Mouse (Mus musculus) spleen, adult 18-20 months (tissue): ENCODE results near the gene Ly6g6e.
A peak's percentile ranks its signal among the peaks of the same experiment; 100 is the strongest.

ENCODE experiments used
- DNase-seq, 2 experiments: peaks; one replicate each; pipeline ENCODE4 v3.0.0; 2022; ENCODE audit warnings: mixed read lengths in 2 of 2

Gene Ly6g6e

DNA sequence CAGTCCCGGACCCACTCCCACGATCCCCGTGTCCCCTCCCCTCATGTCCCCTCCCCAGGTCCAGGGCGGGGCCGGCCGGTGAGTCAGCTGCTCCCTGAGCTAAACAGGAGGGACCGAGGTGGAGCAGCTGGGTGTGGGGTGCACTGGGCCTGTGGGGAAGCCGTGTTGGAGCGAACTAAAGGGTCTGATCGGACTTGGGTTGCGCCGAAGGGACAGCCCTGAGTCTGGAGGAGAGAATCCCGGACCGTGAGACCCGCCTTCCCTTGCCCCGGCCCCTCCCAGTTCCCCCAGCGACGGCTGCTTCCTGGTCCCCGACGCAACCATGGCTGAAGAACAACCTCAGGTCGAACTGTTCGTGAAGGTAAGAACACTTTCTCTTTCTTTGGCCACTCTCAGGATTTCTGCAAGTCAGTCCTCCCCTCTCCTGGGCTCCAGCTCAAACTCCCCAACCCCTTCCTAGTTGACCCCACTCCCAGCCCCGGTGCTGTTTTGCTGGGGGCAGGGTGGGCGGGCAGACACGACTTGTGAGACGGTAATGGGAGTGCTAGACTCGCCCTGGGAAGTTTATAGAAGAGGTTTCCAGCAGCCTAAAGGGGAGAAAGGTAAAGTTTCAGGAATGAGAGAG lies 26.5 kb upstream of the Ly6g6e start:
- DNase-seq = peak; percentile 75 to 83

DNA sequence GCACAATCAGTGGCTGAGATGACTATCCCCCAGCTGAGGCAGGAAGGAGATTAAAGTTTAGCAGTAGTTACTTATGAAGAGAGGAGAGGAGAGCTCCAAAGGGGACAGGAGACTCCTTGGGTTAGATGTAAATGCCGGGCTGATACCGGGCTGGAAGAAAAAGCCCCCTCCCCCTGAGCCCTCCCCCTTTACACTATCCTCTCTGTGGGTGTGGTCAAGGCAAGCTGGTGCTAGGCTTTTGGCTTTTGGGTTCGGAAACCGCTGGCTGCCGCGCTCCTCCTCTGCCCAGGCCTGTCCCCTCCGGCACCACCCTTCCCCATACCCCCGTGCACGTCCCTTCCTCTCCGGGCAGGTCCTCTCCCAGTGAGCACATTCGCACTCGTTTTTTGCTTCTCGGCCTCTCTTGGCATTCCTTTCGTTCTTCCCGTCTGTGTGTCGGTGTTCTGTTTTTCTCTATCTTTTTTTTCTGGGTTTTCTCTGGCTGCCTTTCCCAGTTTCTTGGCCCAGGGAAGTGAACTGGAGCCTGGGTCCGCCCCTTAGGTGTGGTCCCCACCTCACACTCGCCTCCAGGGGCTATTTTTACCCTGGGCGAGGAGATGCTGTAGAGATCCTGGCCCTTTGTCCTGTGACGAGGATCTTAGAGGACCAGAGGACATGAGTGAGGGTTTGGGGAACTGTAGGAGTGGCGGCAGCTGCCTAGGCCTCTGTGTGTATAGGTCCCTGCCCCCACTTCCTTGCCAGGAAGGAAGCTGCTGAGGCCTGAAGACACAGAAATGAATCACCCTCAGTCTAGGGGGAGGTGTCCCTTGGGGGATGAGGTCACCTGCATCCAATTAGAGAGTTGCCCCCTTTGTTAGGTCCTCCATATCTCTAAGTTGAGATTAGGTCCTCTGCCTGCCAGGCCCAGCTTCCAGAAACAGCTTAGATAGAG lies 25.3 kb upstream of the Ly6g6e start:
- DNase-seq = peak; percentile 67 to 72

- DNase-seq = no peak
These were observed 24.4 kb upstream of the Ly6g6e start for GRCm38 (mm10) chr17:35052271-35052798.

GRCm38 (mm10) chr17:35055691-35056495 lies 20.8 kb upstream of the Ly6g6e start:
- no peak for DNase-seq

- DNase-seq = no peak
These were observed 19.6 kb upstream of the Ly6g6e start for GRCm38 (mm10) chr17:35057090-35057489.

DNA sequence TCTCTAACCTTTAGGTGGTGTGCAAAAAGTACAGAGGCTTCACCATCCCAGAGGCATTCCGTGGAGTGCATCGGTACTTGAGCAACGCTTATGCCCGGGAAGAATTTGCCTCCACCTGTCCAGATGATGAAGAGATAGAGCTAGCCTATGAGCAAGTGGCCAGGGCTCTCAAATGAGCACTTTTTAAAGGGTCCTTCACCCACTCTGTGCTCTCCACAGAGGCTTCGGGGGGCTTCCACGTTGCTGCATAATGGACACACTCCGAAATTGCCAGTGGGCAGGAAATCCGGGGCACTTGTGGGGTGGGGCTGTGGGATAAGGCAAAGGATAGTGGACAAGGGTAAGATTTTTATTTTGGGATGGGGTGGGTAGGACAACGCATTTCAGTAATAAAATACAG lies 18.4 kb upstream of the Ly6g6e start:
- no peak for DNase-seq

- DNase-seq = peak; percentile 76 to 90
These were observed 17.5 kb upstream of the Ly6g6e start, which contains the start of gene Ddah2 for GRCm38 (mm10) chr17:35058911-35059892. Gene Ddah2 (plus strand): TSS chr17:35059035.

- no peak for DNase-seq
These were observed 16.6 kb upstream of the Ly6g6e start for GRCm38 (mm10) chr17:35060071-35060470.

GRCm38 (mm10) chr17:35060737-35061297 lies 15.9 kb upstream of the Ly6g6e start:
- no peak for DNase-seq

DNA sequence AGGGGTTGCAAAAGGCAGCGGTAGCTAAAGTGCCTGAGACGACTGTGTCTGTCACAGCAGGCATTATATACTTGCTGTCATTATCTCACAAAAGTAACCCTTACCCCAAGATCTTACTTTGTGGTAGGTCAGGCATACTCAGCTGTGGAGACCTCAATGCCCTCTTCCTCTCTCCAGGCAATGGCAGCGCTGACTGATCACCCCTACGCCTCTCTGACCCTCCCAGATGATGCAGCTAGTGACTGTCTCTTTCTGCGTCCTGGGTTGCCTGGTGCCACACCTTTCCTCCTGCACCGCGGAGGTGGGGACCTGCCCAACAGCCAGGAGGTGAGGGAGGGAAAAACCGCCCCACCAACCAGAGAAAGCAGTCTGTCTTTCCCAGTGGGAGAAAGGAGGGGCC lies 15.4 kb upstream of the Ly6g6e start:
- DNase-seq = no peak

DNA sequence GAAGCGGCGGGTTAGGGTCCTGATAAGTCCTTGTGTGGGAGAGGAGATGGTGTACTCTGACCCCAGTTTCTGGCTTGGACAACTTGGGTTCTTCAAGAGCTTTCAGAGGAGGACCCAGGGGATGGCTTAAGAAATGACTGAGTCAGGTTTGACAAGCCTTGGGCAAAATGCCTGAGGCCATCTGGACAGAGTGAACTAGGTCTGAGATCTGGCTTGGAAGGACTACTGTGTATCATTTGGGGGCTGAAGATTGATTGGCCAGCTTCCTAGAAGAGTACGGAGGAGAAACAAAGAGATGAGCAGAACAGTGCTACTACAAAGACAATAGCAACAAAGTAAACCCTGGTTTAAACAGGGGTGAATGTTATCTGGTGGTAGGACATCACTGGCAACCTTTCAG lies 13.2 kb upstream of the Ly6g6e start:
- DNase-seq = no peak

- DNase-seq = no peak
These were observed 12.3 kb upstream of the Ly6g6e start for GRCm38 (mm10) chr17:35064378-35064877.

GRCm38 (mm10) chr17:35064951-35065947 lies 11.5 kb upstream of the Ly6g6e start, which contains the start of gene Ly6g6c:
Gene Ly6g6c (plus strand): TSS chr17:35065388.
- DNase-seq = peak in 1 of 2 experiments; percentile 28

- no peak for DNase-seq
These were observed 10.6 kb upstream of the Ly6g6e start, which contains the start of gene Mpig6b for GRCm38 (mm10) chr17:35066084-35066483. Gene Mpig6b (minus strand): TSS chr17:35066184.

GRCm38 (mm10) chr17:35068213-35068914 lies 8.3 kb upstream of the Ly6g6e start:
- DNase-seq = no peak

DNA sequence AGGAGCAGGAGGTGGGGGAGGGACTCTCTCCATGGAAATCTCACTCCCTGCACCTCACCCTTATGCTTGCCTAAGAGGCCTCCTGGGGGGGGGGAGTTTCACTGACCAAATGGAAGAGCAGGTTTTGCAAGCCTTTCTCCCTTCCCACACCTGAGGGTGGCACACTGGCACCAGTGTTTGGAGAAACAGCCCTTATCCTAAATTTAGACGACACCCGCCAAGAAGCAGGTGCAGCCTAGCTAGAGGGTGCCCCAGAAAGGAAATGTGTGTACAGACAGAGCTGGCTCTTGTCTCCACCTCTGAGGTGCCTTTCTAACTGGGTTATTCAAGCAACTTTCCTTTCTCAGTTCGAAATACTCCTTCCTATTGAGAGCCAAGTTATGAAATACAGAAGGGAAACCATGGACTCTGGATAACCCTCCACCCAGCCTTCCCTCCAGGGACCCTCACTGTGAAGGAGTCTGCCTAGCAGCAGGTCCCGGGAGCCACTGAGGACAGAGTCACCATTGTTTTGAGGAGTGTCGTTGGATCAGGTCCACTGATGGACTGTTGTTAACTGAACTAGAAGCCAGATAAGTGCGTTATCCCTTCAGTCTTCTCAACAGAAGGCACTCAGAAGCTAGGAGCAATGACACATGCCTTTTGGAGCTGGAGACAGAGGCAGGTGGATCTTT lies 6.0 kb upstream of the Ly6g6e start:
- no peak for DNase-seq

- no peak for DNase-seq
These were observed 5.2 kb upstream of the Ly6g6e start for GRCm38 (mm10) chr17:35071454-35071853.

- DNase-seq = no peak
These were observed 2.6 kb upstream of the Ly6g6e start for GRCm38 (mm10) chr17:35074097-35074496.
